Mouse (Mus musculus) left cerebral cortex, adult 6 months (tissue): Measurements from ENCODE around the gene Gm4214. TPM values are rescaled to one million over a fixed set of nuclear protein-coding genes. Genes with fewer than 3 reads are reported as not detected.

Experiments
- long read RNA-seq, 2 experiments: library from polyadenylated mRNA; unstranded; transcript quantifications; one replicate each; pipeline ENCODE4 v2.0.0; 2019 to 2020
- polyA plus RNA-seq: library from polyadenylated mRNA; unstranded; fragments of <200 nt; fragmentation: Nextera tagmentation; gene quantifications from 2 replicates; pipeline ENCODE4 v1.2.3, GENCODE M21; 2021

The Gm4214 gene
- not detected in 2 replicates for polyA plus RNA-seq
- long read RNA-seq, experiment 1 = 0 reads
- long read RNA-seq, experiment 2 = 0 reads

DNA sequence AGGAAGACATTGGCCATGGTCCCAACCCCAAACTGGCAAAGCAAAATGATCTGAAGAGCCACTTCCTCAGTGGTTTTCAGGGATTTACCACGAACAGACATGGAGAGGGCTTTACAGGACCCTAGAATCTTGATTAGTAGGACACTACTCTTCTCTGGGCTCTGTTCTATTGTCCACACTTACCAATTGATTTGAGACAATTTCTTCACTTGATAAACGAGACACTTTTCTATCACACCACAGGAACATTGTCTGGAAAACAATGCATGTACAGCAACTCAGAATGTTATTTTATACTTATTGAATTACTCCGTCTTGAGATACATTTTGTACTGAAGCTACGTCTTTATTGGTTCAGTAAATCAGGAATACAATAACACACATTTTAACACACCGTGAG, at the start of gene Gm4214:
Gm4214 (minus strand) TSS at position 101 of the 400 bp plus-strand sequence.

DNA sequence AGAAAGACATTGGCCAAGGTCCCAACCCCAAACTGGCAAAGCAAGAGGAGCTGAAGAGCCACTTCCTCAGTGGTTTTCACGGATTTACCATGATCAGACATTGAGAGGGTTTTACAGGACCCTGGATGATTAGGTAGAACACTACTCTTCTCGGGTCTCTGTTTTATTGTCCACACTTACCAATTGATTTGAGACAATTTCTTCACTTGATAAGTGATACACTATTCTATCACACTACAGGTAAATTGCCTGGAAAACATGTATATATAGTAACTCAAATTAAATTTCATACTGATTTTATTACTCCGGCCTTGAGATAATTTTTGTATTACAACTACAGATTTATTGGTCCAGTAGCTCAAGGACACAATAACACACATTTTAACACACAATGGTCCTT, 35.4 kb upstream of the Gm4214 start, which contains the start of gene Gm4216:
Gm4216 (minus strand) TSS at position 101 of the 400 bp plus-strand sequence.

Other genes starting within 250 kb of the Gm4214 start
- gene Vmn1r157, start 223.0 kb downstream of the Gm4214 start, polyA plus RNA-seq = not detected in 2 replicates
- gene Vmn1r158, start 193.9 kb downstream of the Gm4214 start, polyA plus RNA-seq = not detected in 2 replicates
- not detected in 2 replicates for gene Vmn1r159, start 141.1 kb downstream of the Gm4214 start, polyA plus RNA-seq
- gene Vmn1r160, start 113.4 kb downstream of the Gm4214 start, polyA plus RNA-seq = not detected in 2 replicates
- not detected in 2 replicates for gene Gm4216, start 35.2 kb upstream of the Gm4214 start, polyA plus RNA-seq
- not detected in 2 replicates for gene Vmn1r163, start 70.9 kb upstream of the Gm4214 start, polyA plus RNA-seq
- not detected in 2 replicates for gene Gm8720, start 82.8 kb upstream of the Gm4214 start, polyA plus RNA-seq
- not detected in 2 replicates for gene Gm10662, start 159.8 kb upstream of the Gm4214 start, polyA plus RNA-seq
- gene Vmn1r165, start 232.7 kb upstream of the Gm4214 start, polyA plus RNA-seq = not detected in 2 replicates